Mouse (Mus musculus) ES-Bruce4 (cell line): Measurements from ENCODE around the gene Cpeb2.
A peak's percentile ranks its signal among the peaks of the same experiment; 100 is the strongest.

Experiments
- CTCF ChIP-seq: IDR thresholded peaks from one replicate; pipeline ENCODE4 v1.8.1; 2011; ENCODE audit warnings: low read depth, low read length
- EP300 ChIP-seq: IDR thresholded peaks from 2 replicates; pipeline ENCODE4 v1.6.1; 2011; ENCODE audit warnings: low read depth, low read length; ENCODE audit not compliant: insufficient read depth
- POLR2A ChIP-seq: IDR thresholded peaks from one replicate; pipeline ENCODE4 v1.8.1; 2011; ENCODE audit warnings: low read length; ENCODE audit not compliant: insufficient read depth

DNA sequence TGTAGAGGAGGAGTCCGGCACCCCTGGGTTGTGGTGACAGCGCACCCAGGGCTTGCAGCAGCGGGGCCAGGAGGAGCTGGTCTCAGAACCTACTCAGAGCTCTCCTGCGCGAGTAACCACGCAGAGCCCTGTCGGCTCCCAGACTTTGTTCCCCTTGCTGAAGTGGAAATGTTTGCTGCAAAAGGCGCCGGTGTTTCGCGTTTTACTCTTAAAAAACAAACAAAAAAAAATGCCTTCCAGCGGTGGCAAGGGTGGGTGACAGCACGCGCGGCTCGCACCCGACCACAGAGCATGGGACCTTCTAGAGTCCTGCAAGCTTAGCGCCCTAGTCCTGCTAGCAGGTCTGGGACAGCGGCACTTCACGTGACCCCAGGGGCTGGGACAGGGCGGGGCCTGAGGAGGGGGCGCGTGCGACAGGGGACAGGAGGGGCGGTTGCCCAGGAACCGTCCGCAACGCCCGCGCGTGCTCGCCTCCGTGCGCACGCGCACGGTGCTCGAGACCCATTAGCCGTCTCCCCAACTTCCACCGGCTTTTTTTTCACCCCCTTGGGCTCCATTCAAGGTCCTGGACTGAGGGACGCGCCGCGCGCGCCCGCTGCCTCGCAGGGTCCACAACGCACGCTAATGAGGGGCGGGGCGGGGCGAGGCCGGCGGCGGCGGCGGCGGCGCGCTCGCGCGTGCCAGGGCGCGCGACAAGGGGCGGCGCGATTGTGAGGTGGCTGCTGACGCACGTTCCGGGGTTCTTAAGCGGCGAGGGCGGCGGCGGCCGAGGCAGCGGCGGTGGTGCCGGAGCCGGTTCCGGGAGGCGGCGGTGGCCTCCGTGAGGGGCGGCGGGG is at the start of gene Cpeb2:
- TF ChIP-seq EP300 (peak; percentile 44; the same call in 1 of the 2 replicates), CTCF (no peak), POLR2A (peak; percentile 65)
